Mouse (Mus musculus): Measurements from ENCODE around the gene Slc47a1. TPM values are rescaled to one million over a fixed set of nuclear protein-coding genes. Genes with fewer than 3 reads are reported as not detected.
A peak's percentile ranks its signal among the peaks of the same experiment; 100 is the strongest.
"Not testable (repeated sequence)": the region's sequence is repeated elsewhere in the genome, so short reads cannot be mapped to it uniquely, and the experiment has no call there.

Gene Slc47a1
- total RNA-seq (2012; rRNA removed): 31.6 and 32.2 TPM in 2 replicates

DNA sequence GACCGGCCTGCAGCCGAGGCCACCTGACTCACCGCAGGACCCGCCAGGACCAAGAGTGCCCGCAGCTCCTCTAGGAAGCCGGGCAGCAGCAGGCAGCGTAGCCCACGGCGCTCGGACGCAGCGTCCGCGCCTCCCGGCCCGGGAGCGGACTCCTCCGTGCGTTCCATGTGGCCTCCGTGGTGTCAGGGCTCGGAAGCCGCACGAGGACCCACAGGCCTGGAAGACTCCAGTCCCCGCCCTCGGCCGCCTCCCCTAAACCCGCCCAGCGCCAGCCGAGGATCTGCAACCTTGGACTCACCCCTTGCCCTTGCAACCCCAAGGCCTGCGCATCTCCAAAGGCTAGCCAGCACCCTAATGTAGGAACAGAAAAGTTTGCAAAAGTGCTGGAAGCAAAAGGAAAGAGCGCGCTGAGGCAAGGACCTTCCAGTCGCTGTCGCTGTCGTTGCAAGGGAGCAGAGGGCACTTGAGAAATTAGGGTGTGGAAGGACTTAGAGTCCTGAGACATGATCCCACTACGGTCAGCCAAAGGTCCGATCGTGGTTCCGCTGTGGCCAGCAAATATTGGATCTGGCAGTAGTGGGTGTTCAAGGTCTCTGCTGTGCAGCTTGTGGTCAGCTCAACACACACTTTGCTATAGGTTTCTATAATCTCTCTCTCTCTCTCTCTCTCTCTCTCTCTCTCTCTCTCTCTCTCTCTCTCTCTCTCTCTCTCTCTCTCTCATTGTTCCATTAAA, at the start of gene Slc47a1:
TSS of gene Slc47a1 (minus strand) at position 465 of the 733 bp plus-strand sequence.
- H3K9me3 ChIP-seq (ENCODE audit: control insufficient read depth, insufficient read depth, low read depth, low read length): no peaks in the 10 kb centered on the region
- peak within 1 kb of the TSS; percentile 71 for H3K9ac ChIP-seq (ENCODE audit: insufficient read depth, low read depth, low read length, poor library complexity, severe bottlenecking)
- no peak within 1 kb of the TSS for H3K27ac ChIP-seq (ENCODE audit: insufficient read depth, low read depth, low read length, poor library complexity, severe bottlenecking)
- no peak for DNase-seq (ENCODE audit: low read depth, low spot score)
- no peaks in the 10 kb centered on the region for H3K4me1 ChIP-seq (ENCODE audit: control insufficient read depth in 2 of 2, insufficient read depth in 2 of 2, low read length in 2 of 2, poor library complexity in 1 of 2)
- peak within 1 kb of the TSS; percentile 61 to 64 for H3K4me3 ChIP-seq (ENCODE audit: insufficient read depth in 1 of 2, low read depth in 1 of 2, low read length in 2 of 2, poor library complexity in 1 of 2, severe bottlenecking in 1 of 2)
- TF ChIP-seq ZNF384 (IDR thresholded peaks at IDR 0.05; ENCODE audit: low read depth, low read length) (no peak), ZC3H11A (IDR thresholded peaks at IDR 0.05; ENCODE audit: borderline replicate concordance, low read depth, low read length) (no peak), CHD2 (IDR thresholded peaks at IDR 0.05; ENCODE audit: low read depth, low read length) (no peak), MAFK (IDR thresholded peaks at IDR 0.05; ENCODE audit: insufficient read depth, low read depth, low read length) (no peak), HCFC1 (IDR thresholded peaks at IDR 0.05; ENCODE audit: borderline replicate concordance, insufficient read depth, low read length) (no peak)
- in situ Hi-C loops (cut with MboI; ENCODE audit: low sequenced_read_pairs in 2 of 2, unreplicated experiment in 2 of 2): no loop called here
- H3K36me3 ChIP-seq (ENCODE audit: control insufficient read depth, insufficient read depth, low read length, poor library complexity, severe bottlenecking): no peaks in the 10 kb centered on the region

DNA sequence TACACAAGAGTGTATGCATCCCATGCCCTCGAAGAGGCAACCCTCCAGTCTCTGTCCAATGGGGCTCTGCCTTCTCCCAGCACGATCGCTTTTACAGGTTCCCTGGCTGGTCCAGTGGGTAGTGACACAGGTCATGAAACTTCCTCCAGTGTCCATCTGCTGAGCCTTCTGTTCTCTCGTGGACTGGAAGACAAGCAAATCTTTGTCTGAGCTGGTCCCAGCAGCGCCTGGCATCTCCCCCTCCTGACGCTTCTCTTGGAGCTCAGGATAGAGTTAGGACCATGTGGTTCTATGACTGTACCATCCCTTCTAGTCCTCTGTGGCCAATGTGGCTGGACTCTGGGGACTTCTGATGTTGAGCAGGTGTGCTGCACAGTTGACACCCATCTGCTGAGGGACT, 41.1 kb upstream of the Slc47a1 start:
- Histone ChIP-seq H3K4me3 (ENCODE audit: insufficient read depth in 1 of 2, low read depth in 1 of 2, low read length in 2 of 2, poor library complexity in 1 of 2, severe bottlenecking in 1 of 2) (no peak overlapping the region), H3K27ac (ENCODE audit: insufficient read depth, low read depth, low read length, poor library complexity, severe bottlenecking) (no peak overlapping the region), H3K4me1 (ENCODE audit: control insufficient read depth in 2 of 2, insufficient read depth in 2 of 2, low read length in 2 of 2, poor library complexity in 1 of 2) (no peaks in the 10 kb centered on the region), H3K36me3 (ENCODE audit: control insufficient read depth, insufficient read depth, low read length, poor library complexity, severe bottlenecking) (no peaks in the 10 kb centered on the region), H3K9ac (ENCODE audit: insufficient read depth, low read depth, low read length, poor library complexity, severe bottlenecking) (no peak overlapping the region), H3K9me3 (ENCODE audit: control insufficient read depth, insufficient read depth, low read depth, low read length) (no peaks in the 10 kb centered on the region)
- no peak for DNase-seq (ENCODE audit: low read depth, low spot score)
- no peak for TF ChIP-seq ZC3H11A (IDR thresholded peaks at IDR 0.05; ENCODE audit: borderline replicate concordance, low read depth, low read length)
- no peak for TF ChIP-seq HCFC1 (IDR thresholded peaks at IDR 0.05; ENCODE audit: borderline replicate concordance, insufficient read depth, low read length)
- TF ChIP-seq MAFK (IDR thresholded peaks at IDR 0.05; ENCODE audit: insufficient read depth, low read depth, low read length): no peak
- no peak for TF ChIP-seq CHD2 (IDR thresholded peaks at IDR 0.05; ENCODE audit: low read depth, low read length)
- no peak for TF ChIP-seq ZNF384 (IDR thresholded peaks at IDR 0.05; ENCODE audit: low read depth, low read length)
- in situ Hi-C loops (cut with MboI; ENCODE audit: low sequenced_read_pairs in 2 of 2, unreplicated experiment in 2 of 2): no loop called here

DNA sequence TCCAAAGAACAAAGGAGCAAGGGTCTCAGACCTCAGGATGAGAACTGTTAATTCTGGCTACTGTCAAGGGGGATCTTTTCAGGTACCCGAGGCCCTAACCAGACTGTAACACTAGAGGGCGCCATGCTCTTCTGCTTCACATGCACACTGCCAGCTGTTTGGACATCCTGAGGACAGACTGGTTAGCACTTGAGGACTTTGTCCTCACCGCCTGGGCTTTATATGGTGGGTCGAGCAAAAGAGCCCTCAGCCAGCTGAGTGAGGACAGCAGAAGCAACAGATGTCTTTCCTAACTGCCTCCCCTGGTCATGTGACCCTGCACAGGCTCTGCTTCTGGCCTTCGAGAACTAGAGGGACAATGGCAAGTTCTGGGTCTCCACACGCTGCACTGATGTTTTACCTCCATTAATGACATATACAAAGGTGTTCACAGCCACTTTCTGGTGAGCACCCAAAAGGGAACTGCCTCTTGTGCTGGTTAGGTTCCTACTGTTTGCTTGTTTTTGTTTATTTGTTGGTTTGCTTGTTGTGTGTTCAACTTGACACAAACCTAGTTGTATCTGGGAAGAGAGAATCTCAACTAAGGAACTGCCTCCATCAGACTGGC, 39.9 kb upstream of the Slc47a1 start:
- no peak overlapping the region for H3K9ac ChIP-seq (ENCODE audit: insufficient read depth, low read depth, low read length, poor library complexity, severe bottlenecking)
- peak; percentile 77 for TF ChIP-seq ZC3H11A (IDR thresholded peaks at IDR 0.05; ENCODE audit: borderline replicate concordance, low read depth, low read length)
- TF ChIP-seq ZNF384 (IDR thresholded peaks at IDR 0.05; ENCODE audit: low read depth, low read length): no peak
- H3K9me3 ChIP-seq (ENCODE audit: control insufficient read depth, insufficient read depth, low read depth, low read length): no peaks in the 10 kb centered on the region
- no peaks in the 10 kb centered on the region for H3K4me1 ChIP-seq (ENCODE audit: control insufficient read depth in 2 of 2, insufficient read depth in 2 of 2, low read length in 2 of 2, poor library complexity in 1 of 2)
- no peaks in the 10 kb centered on the region for H3K36me3 ChIP-seq (ENCODE audit: control insufficient read depth, insufficient read depth, low read length, poor library complexity, severe bottlenecking)
- no peak overlapping the region for H3K27ac ChIP-seq (ENCODE audit: insufficient read depth, low read depth, low read length, poor library complexity, severe bottlenecking)
- peak; percentile 59 for DNase-seq (ENCODE audit: low read depth, low spot score)
- H3K4me3 ChIP-seq (ENCODE audit: insufficient read depth in 1 of 2, low read depth in 1 of 2, low read length in 2 of 2, poor library complexity in 1 of 2, severe bottlenecking in 1 of 2): no peak overlapping the region
- in situ Hi-C loops (cut with MboI; ENCODE audit: low sequenced_read_pairs in 2 of 2, unreplicated experiment in 2 of 2): no loop called here

DNA sequence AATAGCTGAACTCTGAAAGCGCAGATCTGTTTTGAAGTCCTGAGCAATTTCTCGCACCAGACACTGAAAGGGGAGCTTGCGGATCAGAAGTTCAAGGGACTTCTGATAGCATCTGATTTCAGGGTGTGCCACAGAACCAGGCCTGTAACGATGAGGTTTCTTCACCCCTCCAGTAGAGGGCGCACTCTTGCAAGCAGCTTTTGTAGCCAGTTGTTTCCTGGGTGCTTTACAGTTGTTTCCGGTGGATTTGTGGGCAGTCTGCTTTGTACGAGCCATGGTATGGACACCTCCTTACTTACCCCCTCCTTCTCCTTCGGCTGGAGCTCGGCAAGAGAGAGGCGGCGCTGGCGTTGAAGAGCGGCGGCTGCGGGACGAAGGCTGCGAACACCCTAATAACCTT, 38.4 kb upstream of the Slc47a1 start:
- H3K4me1 ChIP-seq (ENCODE audit: control insufficient read depth in 2 of 2, insufficient read depth in 2 of 2, low read length in 2 of 2, poor library complexity in 1 of 2); in situ Hi-C loops (cut with MboI; ENCODE audit: low sequenced_read_pairs in 2 of 2, unreplicated experiment in 2 of 2); H3K36me3 ChIP-seq (ENCODE audit: control insufficient read depth, insufficient read depth, low read length, poor library complexity, severe bottlenecking); H3K9ac ChIP-seq (ENCODE audit: insufficient read depth, low read depth, low read length, poor library complexity, severe bottlenecking); H3K27ac ChIP-seq (ENCODE audit: insufficient read depth, low read depth, low read length, poor library complexity, severe bottlenecking); H3K4me3 ChIP-seq (ENCODE audit: insufficient read depth in 1 of 2, low read depth in 1 of 2, low read length in 2 of 2, poor library complexity in 1 of 2, severe bottlenecking in 1 of 2); H3K9me3 ChIP-seq (ENCODE audit: control insufficient read depth, insufficient read depth, low read depth, low read length); DNase-seq (ENCODE audit: low read depth, low spot score): not testable (repeated sequence)

DNA sequence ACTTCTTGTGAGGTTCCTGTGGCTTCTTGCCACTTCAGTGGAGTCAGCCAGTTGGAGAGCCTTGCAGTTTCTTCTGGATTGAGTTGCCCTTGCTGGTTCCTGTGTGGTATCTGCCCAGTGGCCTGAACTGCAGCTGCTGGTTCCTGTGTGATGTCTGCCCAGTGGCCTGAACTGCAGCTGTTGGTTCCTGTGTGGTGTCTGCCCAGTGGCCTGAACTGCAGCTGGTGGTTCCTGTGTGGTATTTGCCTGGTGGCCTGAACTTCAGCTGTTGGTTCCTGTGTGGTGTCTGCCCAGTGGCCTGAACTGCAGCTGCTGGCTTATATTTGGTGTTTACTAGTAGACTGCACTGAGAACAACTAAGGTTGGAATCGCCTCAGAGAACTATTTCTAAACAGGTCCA, 37.3 kb upstream of the Slc47a1 start:
- Histone ChIP-seq H3K27ac (ENCODE audit: insufficient read depth, low read depth, low read length, poor library complexity, severe bottlenecking) (no peak overlapping the region), H3K36me3 (ENCODE audit: control insufficient read depth, insufficient read depth, low read length, poor library complexity, severe bottlenecking) (no peaks in the 10 kb centered on the region), H3K4me1 (ENCODE audit: control insufficient read depth in 2 of 2, insufficient read depth in 2 of 2, low read length in 2 of 2, poor library complexity in 1 of 2) (peaks cover 0 to 8% of the 10 kb centered on the region in 2 experiments; a peak in 1 of 4 replicates), H3K9me3 (ENCODE audit: control insufficient read depth, insufficient read depth, low read depth, low read length) (no peaks in the 10 kb centered on the region), H3K9ac (ENCODE audit: insufficient read depth, low read depth, low read length, poor library complexity, severe bottlenecking) (no peak overlapping the region), H3K4me3 (ENCODE audit: insufficient read depth in 1 of 2, low read depth in 1 of 2, low read length in 2 of 2, poor library complexity in 1 of 2, severe bottlenecking in 1 of 2) (no peak overlapping the region)
- in situ Hi-C loops (cut with MboI; ENCODE audit: low sequenced_read_pairs in 2 of 2, unreplicated experiment in 2 of 2): no loop called here
- DNase-seq (ENCODE audit: low read depth, low spot score): no peak
- TF ChIP-seq MAFK (IDR thresholded peaks at IDR 0.05; ENCODE audit: insufficient read depth, low read depth, low read length): no peak
- no peak for TF ChIP-seq ZC3H11A (IDR thresholded peaks at IDR 0.05; ENCODE audit: borderline replicate concordance, low read depth, low read length)
- TF ChIP-seq CHD2 (IDR thresholded peaks at IDR 0.05; ENCODE audit: low read depth, low read length): no peak
- no peak for TF ChIP-seq ZNF384 (IDR thresholded peaks at IDR 0.05; ENCODE audit: low read depth, low read length)
- TF ChIP-seq HCFC1 (IDR thresholded peaks at IDR 0.05; ENCODE audit: borderline replicate concordance, insufficient read depth, low read length): no peak
